Mouse (Mus musculus) c-Kit-negative CD71-positive TER-119-positive erythroid progenitor cells, embryonic 14.5 days (primary cell): ENCODE results near the gene Ddost.

Source experiments
- DNase-seq: peaks from one replicate; pipeline ENCODE4 v3.0.0-alpha.2; 2013; ENCODE audit warnings: low read depth, low spot score

The Ddost gene

DNA sequence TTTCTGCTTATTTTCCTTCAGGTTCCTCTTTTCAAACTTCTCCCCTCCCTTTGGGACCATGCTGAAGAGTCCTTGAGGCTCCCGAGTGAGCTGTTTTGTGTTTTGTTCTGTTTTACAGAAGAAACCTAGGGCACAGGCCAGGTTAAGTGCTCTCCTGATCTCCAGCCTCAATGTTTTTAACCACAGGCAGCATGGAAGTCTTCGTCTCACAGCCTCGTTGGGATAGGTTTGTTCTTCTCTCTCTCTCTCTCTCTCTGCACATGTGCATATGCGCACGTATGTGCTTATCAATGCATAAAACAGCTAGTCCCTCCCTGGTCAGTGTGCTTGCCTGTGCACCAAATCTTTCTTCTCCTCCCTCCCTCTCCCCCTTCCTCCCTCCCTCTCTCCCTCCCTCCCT lies 32.3 kb downstream of the Ddost start:
- no peak for DNase-seq

DNA sequence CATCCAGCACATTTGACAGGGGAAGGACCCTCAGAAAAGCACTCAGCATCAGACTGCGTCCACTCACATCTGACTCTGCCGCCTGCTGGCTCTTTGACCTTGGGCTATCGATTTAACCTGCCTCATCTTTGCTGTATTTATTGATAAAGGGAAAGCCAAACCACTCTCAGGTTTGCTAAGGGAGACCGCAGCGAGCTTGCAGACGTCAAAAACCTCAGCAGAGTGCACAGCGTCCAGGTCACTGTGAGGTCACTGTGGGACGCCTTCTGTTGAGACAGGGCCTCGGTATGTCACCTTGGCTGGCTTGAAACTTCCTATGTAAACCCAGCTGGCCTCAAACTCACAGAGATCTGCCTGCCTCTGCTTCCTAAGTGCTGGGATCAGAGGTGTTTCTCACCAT lies 32.8 kb downstream of the Ddost start:
- DNase-seq = no peak

DNA sequence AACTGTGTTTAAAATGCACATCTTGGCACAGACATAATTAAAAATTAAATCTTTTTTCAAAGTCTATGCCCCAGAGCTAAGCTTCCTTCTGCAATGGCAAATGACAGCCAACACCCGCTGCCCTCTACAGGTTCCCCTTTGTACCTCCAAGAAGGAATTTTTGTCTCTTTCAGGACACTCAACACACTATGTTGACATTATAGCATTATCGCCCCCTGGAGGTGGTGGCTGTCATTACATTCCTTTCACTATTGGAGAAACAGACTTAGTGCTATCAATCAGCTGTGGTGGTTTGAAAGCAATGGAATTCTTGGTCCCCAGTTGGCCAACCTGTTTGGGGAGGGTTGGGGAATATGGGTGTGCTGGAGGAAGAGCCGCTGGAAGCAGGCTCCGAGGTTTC lies 35.4 kb downstream of the Ddost start:
- DNase-seq = no peak

DNA sequence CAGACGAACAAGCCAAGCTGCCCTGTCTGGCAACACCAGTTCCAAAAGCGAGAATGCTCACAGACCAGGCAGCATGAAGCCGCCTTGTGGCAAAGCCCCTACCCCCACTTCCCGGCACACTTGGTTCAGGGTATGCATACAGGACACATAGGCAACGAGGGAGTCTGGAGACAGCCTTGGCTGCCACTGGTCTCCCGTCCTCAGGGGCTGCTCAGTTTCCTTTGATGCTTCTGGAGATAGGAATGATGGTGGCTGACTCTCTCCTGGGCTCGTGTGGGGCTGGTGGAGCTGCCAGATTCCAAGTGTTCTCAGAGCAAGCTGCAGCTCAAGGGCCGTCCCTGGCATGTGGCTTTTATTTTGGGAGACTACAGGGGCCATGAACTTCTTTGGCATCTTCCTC lies 36.9 kb downstream of the Ddost start:
- no peak for DNase-seq

DNA sequence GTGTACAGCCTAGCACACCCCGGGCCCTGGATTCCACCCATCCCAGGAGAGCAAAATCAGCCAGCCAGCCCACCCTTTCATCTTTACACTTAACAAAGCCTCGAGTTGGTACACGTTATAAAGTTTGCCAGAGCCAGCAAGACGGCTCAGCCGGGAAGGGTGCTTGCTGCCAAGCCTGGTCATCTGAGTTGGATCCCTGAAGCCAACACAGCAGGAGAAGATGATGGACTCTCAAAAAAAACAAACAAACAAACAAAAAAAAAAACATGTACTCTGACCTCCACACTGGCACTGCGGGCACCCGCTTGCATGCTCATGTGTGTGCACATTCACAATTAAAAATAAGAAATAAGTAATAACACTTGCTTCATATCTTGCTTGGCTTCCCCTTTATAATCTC lies 37.5 kb downstream of the Ddost start:
- no peak for DNase-seq

DNA sequence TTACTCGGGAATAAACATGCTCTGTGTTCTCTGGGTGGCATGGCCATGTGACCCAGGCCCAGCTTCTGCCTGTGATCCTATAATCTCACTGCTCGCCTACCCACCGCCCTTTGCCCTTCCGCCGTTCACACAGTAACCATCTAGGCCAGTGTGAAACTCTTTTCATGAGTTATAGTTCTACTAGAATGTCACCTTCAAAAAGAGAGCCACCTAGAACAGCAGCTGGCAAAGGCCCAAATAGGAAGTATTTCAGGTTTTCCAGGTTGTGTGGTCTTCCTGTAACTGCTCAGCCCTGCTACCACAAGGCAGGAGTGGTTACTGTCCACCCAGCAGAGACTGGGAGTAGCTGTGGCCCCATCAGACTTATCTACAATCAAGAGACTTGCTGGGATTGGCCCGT lies 38.2 kb downstream of the Ddost start:
- DNase-seq = no peak

DNA sequence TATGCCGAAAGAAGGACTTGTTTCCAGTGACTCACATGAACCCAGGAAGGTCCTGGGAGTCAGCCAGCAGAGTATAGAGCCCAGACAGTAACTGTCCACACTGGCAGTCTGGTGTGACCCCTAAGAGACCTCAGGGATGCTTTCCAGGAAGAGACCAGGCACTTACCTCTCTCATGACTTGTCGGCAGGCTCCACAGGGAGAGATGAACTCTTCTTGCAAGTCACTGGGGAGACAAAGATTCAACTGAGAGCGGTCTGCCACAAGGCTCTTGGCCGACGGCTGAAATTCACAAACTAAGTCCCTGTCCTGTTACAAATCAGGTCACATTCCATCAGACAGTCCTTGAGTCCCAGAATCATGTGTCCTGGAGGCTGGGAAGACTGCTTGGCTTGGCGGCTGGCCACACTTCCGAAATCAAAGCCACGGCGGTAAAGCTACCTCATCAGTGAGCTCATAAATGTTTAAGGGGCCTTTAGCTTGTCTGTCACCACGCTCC lies 38.9 kb downstream of the Ddost start:
- DNase-seq = no peak

DNA sequence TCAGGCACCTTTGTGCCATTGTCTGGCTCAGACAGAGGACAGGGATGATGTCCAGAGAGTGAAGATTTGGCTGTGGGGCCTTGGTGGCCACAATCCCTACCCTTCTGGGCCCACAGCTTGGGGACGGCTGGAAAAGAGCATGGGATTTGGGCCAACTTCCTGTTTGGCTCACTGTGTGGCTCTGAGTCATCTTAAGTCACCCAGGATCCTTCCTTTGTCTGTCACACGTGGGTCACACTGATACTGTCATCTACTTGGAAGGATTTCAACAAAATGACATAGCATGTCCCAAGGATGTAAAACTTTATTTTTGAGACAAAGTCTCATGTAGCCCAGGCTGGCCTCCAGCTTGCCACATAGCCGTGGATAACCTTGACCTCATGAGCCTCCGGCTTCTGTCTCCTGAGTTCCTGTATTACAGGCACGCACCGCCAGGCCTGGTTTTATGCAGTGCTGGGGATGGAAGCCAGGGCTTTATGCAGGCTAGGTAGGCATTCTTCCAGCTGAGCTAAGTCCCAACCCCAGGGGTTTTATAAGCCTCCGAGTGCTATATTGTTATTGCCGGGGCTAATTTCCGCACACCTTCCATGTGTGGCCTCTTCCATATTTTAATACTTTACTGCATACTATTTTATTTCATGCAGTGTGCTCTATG lies 40.5 kb downstream of the Ddost start:
- no peak for DNase-seq

DNA sequence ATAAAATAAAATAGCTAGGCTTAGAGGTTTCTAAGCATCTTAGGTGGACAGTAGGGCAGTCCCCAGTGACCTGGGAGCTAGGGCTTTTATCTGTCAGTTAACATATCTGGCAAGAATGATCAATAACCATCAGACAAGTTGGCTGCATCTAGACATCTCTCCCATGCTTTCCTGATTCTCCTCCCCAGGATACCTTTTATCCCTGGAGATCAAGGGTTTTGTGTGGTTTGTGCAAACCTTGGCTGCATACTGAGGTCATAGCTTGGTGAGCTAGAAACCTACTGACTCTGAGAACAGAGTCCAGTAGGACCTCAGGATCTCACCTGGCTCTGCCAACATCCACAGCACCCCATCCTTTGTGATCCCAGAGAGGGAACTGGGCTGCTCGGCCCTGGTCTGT lies 42.8 kb downstream of the Ddost start:
- no peak for DNase-seq

DNA sequence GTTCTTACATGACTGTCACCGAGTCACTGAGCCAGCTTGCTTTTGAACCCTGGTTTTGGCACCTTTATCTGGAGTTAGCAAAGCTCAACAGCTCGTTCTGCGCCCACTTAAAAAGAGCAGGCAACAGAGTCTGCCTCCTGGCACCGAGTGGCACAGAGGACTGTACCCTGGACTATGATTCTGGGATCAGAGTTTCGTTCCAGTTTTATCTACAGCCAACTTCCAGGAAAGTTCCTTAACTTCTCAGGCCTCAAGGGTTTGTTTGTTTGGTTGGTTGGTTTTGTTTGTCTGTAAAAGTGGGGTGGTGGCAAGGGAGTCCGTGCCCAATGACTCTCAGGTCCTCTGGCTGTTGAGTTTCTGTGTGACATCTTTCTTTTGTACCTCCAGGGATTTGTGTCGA lies 44.2 kb downstream of the Ddost start:
- DNase-seq = no peak

DNA sequence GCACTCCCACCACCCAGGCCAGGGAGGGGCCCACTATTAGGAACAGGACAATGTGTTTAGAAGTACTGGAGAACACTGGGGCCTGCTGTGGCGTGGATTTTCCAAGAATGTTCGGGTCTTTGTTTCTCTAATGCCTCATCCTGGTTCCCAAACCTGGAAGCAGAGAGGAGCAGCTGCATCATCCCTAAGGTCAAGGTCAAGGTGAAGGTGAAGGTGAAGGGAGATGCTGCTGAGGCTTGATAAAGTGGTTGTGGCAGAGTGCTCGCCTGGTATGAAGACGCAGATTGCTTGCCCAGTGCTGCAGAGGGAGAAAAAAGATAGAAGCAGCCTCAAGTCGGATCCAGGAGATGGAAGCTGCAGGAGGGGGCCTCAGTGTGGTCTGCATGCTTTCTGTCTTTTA lies 47.3 kb downstream of the Ddost start:
- no peak for DNase-seq

DNA sequence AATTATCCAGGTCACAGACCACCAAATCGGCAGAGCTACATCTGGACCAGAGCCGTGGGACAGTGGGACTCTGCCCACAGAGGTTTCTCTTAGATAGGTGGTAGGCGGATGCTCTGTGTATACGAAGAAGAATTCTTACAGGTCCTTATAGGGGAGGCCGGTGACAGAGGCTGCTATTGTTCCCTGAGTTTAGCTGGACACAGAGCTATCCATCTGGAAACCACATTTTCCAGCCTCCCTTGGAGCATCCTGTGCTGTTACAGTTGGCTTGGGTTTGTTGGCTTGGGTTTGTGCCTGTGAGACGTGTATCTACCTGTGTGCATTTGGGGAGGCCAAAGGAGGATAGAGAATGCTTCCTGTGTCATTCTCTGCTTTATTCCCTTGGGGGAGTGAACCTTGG lies 48.2 kb downstream of the Ddost start:
- no peak for DNase-seq

DNA sequence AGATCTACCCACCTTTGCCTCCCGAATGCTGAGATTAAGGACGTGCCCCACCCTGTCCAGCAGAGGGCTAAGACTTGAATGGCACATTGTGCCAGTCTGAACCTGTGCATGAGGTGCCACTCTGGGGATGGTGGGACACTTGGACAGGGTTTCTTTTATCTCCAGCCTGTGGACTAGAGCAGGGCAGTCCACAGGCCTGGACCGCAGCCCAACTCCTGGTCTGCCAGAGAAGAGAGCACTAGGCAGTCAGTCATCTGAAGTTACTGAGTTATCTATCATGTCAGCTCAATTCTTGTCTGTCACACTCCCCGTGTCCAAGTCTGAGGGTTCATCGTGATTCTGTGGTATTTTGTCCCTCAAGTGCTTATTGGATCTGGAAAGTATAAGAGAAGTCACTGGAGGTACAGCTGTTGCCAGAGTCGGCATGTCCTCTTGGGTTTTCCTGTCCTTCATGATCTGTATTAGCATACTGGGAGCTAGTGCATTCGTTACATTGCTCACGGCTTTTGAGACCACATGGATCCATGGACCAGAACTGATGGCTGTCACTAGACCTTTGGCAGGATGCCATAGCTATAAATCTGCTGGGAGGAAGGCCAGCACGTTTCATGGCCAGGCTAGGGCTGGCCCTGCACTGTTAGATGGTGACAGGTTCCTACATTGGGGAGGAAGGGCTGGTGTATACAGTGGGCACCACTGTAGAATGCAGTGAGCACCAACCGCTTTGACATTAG lies 49.1 kb downstream of the Ddost start:
- DNase-seq = no peak

DNA sequence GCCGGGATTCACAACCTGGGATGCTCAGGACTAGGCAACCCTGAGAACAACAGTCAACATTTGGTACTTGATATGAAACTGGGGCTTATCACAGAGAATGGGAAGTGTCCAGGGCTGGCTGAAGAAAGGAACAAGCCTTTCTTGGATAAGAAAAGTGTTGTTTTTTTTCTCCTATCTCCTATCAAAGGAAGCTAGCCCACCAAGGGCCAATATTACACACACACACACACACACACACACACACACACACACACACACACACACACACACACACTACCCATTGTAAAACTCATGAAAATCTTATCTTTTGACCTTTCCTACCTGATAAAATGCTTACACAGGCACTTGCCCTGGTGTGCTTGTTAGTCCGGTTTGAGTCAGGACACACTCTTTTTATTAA lies 51.0 kb downstream of the Ddost start:
- no peak for DNase-seq

DNA sequence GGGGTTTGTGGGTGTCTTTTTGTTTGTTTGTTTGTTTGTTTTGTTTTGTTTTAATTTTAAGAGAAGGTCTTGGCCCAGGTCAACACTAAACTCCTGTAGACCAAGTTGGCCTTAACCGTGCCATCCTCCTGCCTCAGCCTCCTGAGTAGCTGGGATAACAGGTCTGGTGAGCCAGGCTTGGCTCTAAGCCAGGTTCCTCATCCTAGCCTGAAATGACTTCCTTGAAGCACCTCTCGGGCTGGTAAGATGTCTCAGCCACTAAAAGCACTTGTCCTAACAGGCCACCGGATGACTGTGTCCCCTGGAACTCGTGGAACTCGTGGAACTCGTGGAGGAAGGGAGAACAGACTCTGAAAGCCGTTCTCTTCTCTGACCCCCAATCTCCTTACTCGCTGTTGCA lies 51.6 kb downstream of the Ddost start:
- DNase-seq = no peak

DNA sequence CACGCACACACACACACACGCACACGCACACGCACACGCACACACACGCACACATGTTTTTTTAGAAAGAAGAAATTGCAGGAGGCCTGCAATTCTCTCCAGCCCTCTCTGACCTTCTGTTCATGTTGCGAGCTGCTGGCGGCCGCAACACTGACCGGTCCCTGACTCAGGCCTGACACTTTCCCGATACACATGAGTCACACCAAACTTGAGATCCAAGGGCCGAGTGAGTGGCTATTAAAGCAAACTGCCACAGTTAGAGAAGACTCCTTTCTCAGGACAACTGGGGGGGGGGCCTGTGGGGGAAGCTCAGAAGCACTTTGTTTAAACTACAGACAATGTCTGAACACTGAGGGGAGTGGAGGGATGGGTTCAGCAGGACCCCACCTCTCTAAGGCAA lies 52.0 kb downstream of the Ddost start:
- no peak for DNase-seq

DNA sequence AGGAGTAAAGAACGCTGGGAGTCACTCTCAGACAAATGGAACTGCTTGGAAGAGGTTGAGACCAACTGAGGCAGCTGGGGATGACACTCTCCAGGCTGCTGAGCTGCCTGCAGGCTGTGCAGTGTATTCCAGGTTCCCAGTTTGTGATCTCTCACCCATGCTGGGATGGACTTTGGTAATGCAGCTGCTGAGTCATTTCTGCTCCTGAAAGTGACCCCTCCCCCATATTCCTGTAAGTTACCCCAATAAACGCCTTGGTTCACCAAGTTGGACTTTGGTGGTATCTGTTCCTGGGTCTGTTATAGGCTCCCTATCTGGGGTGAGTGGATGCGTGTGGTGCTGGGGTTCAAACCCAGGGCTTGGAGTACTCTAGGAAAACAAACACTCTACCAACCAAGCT lies 53.6 kb downstream of the Ddost start:
- DNase-seq = no peak

DNA sequence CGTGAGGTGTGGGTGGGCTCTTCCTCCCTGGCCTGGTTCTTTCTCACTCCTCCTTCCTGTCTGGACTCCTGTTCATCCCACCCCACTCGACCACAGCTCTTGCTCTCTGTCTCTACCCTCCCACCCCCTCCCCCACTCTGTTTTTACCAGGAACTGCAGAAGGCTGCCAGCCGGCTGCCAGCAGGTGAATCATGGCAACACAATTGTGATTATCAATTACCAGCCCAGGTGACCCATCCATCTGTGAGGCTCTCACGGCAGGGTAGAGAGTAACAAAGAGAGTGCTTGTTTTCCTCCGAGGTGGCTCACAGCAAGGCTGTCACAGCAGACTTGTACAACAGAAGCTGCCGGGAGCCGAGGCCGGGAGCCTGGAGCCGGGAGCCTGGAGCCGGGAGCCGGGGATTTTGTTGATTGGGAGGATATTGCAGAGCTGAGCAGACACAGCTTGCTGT lies 56.9 kb downstream of the Ddost start:
- DNase-seq = no peak
